Mouse (Mus musculus) E14TG2a.4 (cell line): ENCODE data around the gene Yap1.

Experiments
- CTCF ChIP-seq: conservative IDR thresholded peaks from 2 replicates; pipeline ENCODE4 v1.5.1; 2014; ENCODE audit warnings: low read length
- NANOG ChIP-seq: IDR thresholded peaks from 2 replicates; pipeline ENCODE4 v1.6.1; 2014; ENCODE audit warnings: borderline replicate concordance, low read length, mixed read lengths
- POU5F1 ChIP-seq: IDR thresholded peaks from 2 replicates; pipeline ENCODE4 v1.6.1; 2014; ENCODE audit warnings: low read length, borderline replicate concordance

DNA sequence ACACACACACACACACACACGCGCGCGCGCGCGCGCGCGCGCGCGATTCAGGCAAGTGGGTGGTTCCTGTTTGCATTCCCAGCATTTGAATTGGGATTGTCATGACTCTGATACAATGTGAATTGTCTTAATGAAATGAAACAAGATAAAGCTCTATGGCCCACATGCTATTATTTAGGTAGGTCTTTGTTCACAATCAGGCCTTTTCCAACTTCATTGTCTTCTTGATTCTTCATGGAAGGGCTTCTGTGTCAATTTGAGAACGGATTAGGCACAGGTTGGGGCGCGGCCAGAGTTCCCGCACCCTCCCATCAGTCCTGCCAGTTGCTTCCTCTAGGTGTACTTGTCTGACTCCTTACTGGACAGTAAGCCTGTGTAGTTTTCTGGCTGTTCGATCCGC is 90.4 kb downstream of the Yap1 start:
- no peak for TF ChIP-seq CTCF
- TF ChIP-seq POU5F1: no peak
- TF ChIP-seq NANOG: no peak
